Mouse (Mus musculus): Measurements from ENCODE around the gene Atad2b.

The Atad2b gene

GRCm38 (mm10) chr12:5084714-5085113, 167.6 kb downstream of the Atad2b start:
- no peak for DNase-seq (ENCODE audit: low spot score)

- peak; percentile 80 for DNase-seq (ENCODE audit: low spot score)
Observed at GRCm38 (mm10) chr12:5087787-5088519, 170.8 kb downstream of the Atad2b start.

- no peak for DNase-seq (ENCODE audit: low spot score)
Observed at GRCm38 (mm10) chr12:5088639-5089038, 171.5 kb downstream of the Atad2b start.

Data from layer of hippocampus, adult 11-12 months (tissue).